22 mouse cellular contexts compared by ENCODE assay signal in genomic region chr11:66920012-66920411, GRCm38 (mm10). TPM values are rescaled to one million over a fixed set of nuclear protein-coding genes. Genes with fewer than 3 reads are reported as not detected.
"Had no signal": no experiment of that assay in that cellular context is flagged by ENCODE, and none has a peak within 500 bp of the region (broad histone marks: within the 10 kb centered on the region; RNA-seq: fewer than 3 reads in every experiment).

No protein-coding gene starts in this region.

- ATAC-seq: lung, postnatal 0 days; midbrain, embryonic 13.5 days; midbrain, embryonic 15.5 days had no signal

- H3K36me3 ChIP-seq: lung, embryonic 15.5 days; midbrain, embryonic 13.5 days; midbrain, embryonic 15.5 days; neural tube, embryonic 12.5 days had no signal

- DNase-seq: lung, adult 2 months; lung, postnatal 14 days; lung, postnatal 36 days; right cerebral cortex, postnatal 14 days; thymus, adult 18-20 months; thymus, postnatal 14 days; thymus, postnatal 4 days had no signal

- H3K4me2 ChIP-seq: lung, embryonic 15.5 days; midbrain, embryonic 11.5 days; midbrain, embryonic 13.5 days; midbrain, embryonic 15.5 days; neural tube, embryonic 12.5 days had no signal

- H3K27ac ChIP-seq: lung, embryonic 15.5 days; macrophage; midbrain, embryonic 13.5 days; midbrain, embryonic 15.5 days; neural tube, embryonic 12.5 days had no signal

- H3K27me3 ChIP-seq: lung, embryonic 15.5 days; midbrain, embryonic 13.5 days; midbrain, embryonic 15.5 days; neural tube, embryonic 12.5 days had no signal

- H3K9ac ChIP-seq: lung, embryonic 15.5 days; midbrain, embryonic 13.5 days; midbrain, embryonic 15.5 days; neural tube, embryonic 12.5 days had no signal

- H3K4me1 ChIP-seq: lung, embryonic 15.5 days; megakaryocyte, embryonic 14.5 days; midbrain, embryonic 13.5 days; neural tube, embryonic 12.5 days had no signal

- H3K9me3 ChIP-seq: lung, embryonic 15.5 days; megakaryocyte, embryonic 14.5 days; midbrain, embryonic 13.5 days; midbrain, embryonic 15.5 days; neural tube, embryonic 12.5 days had no signal

- H3K4me3 ChIP-seq: lung, embryonic 15.5 days; megakaryocyte, embryonic 14.5 days; midbrain, embryonic 13.5 days; midbrain, embryonic 15.5 days; neural tube, embryonic 12.5 days had no signal

RNA-seq across cellular contexts. Expression of gene Pirt, which starts 8.2 kb away (rescaled TPM):
- total RNA-seq: megakaryocyte progenitor cell, adult 5-6 weeks; monocyte, adult 5-6 weeks; neutrophil, adult 5-6 weeks had no signal
- polyA plus RNA-seq: macrophage; thymus, postnatal 0 days had no signal

RNA-seq across cellular contexts. Expression of gene Tmem238l, which starts 36.4 kb away (rescaled TPM):
- total RNA-seq: megakaryocyte progenitor cell, adult 5-6 weeks; midbrain, postnatal 0 days; monocyte, adult 5-6 weeks; neutrophil, adult 5-6 weeks had no signal
- polyA plus RNA-seq: liver, embryonic 16.5 days; lung, embryonic 15.5 days; lung, postnatal 0 days; macrophage; midbrain, embryonic 11.5 days; midbrain, embryonic 13.5 days; midbrain, embryonic 15.5 days; midbrain, postnatal 0 days; neural tube, embryonic 12.5 days; neural tube, embryonic 14.5 days had no signal
